Mouse (Mus musculus) lung, embryonic 15.5 days (tissue): ENCODE data around the gene Vmn1r49. TPM values are rescaled to one million over a fixed set of nuclear protein-coding genes. Genes with fewer than 3 reads are reported as not detected.
"Not testable (repeated sequence)": the region's sequence is repeated elsewhere in the genome, so short reads cannot be mapped to it uniquely, and the experiment has no call there.

Source experiments
- ATAC-seq: fragments of 200-750 bp; cut with Nextera tagmentation; 2 replicates; pipeline ENCODE4 v1.8.0; 2017; ENCODE audit warnings: moderate number of reproducible peaks, borderline replicate concordance; ENCODE audit not compliant: low FRiP score, low TSS enrichment; ENCODE audit errors: extremely low read depth
- H3K27ac ChIP-seq: fragments of 300-500 bp; sonication (generic); 2 replicates; pipeline ENCODE4 v1.5.1; 2015; ENCODE audit warnings: moderate library complexity, mild to moderate bottlenecking, inconsistent platforms
- H3K27me3 ChIP-seq: fragments of 300-500 bp; sonication (generic); 2 replicates; pipeline ENCODE4 v1.6.1; 2015; ENCODE audit warnings: inconsistent platforms
- H3K36me3 ChIP-seq: fragments of 300-500 bp; sonication (generic); 2 replicates; pipeline ENCODE4 v1.6.1; 2015; ENCODE audit warnings: inconsistent platforms
- H3K4me1 ChIP-seq: fragments of 300-500 bp; sonication (generic); 2 replicates; pipeline ENCODE4 v1.6.1; 2015; ENCODE audit warnings: inconsistent platforms
- H3K4me2 ChIP-seq: fragments of 300-500 bp; sonication (generic); 2 replicates; pipeline ENCODE4 v1.6.1; 2015; ENCODE audit warnings: inconsistent platforms, mild to moderate bottlenecking, moderate library complexity
- H3K4me3 ChIP-seq: fragments of 300-500 bp; sonication (generic); 2 replicates; pipeline ENCODE4 v1.5.1; 2015; ENCODE audit warnings: mild to moderate bottlenecking, inconsistent platforms
- H3K9ac ChIP-seq: fragments of 300-500 bp; sonication (generic); 2 replicates; pipeline ENCODE4 v1.6.1; 2015; ENCODE audit warnings: inconsistent platforms
- H3K9me3 ChIP-seq: fragments of 300-500 bp; sonication (generic); 2 replicates; pipeline ENCODE4 v1.6.1; 2016; ENCODE audit warnings: inconsistent platforms
- WGBS: fragments of 180-500 bp; shearing (Covaris S2); methylation state at CpG from one replicate; pipeline ENCODE4 v1.1.7; 2015; 5-methylcytosine and 5-hydroxymethylcytosine counted together
- polyA plus RNA-seq: library from polyadenylated mRNA; unstranded; fragments of >200 nt; fragmentation: Nextera tagmentation; extraction: Ambion mirVana; gene quantifications from 2 replicates; pipeline ENCODE4 v1.2.1, GENCODE M21; 2015

Vmn1r49 gene
- not detected in 2 replicates for polyA plus RNA-seq

DNA sequence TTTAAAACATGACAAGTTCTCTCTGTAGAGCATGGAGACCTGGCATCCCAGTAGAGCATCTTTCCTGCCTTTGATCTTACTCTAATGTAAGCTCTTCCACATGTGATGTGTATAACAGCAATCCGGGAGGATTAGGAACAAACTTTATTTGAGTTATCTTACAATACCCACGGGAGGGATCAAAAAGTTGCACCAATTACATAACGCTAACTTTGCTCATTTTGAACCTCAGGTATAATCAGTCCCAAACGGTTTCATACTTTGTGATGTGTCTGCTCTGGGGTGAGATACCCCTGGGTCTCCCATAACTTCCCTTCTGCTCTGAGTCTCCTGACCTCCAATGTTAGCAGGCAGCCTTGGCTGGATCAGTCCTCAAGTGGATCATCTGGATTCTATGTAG lies at the start of gene Vmn1r49:
Gene Vmn1r49, minus strand, starts transcription at position 101 of the 400 bp plus-strand sequence.
- no peak within 1 kb of the TSS for H3K4me3 ChIP-seq
- H3K9me3 ChIP-seq = no peaks in the 10 kb centered on the region
- no peak for ATAC-seq
- H3K36me3 ChIP-seq = no peaks in the 10 kb centered on the region
- H3K9ac ChIP-seq = no peak within 1 kb of the TSS
- H3K4me1 ChIP-seq = no peaks in the 10 kb centered on the region
- no peak within 1 kb of the TSS for H3K4me2 ChIP-seq
- no peak within 1 kb of the TSS for H3K27ac ChIP-seq
- WGBS = 65% methylated on average over 4 of the region's 4 CpGs
- no peaks in the 10 kb centered on the region for H3K27me3 ChIP-seq

DNA sequence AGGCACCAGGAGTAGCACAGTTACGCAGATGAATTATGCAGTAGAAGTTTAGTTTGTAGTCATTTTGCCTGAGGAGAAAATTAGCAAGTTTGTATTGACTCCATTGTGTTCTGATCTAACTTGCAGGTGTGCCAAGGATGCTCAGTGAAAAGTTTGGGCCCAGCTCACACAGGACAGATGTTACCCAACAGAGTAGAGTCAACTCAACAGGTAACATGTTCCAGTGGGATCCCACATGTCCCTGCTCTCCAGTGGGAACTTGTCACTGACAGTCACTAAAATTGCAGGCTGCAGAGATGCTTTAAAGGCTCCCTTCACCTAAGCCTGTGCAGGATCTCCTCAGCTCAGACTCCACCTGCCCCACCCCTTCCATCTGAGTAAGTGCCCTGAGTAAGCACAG lies 44.0 kb upstream of the Vmn1r49 start, which contains the start of gene Vmn1r51:
Gene Vmn1r51, plus strand, starts transcription at position 301 of the 400 bp plus-strand sequence.
- not testable (repeated sequence) for H3K4me2 ChIP-seq, H3K9me3 ChIP-seq, H3K27ac ChIP-seq, H3K4me3 ChIP-seq, H3K4me1 ChIP-seq, H3K36me3 ChIP-seq, H3K27me3 ChIP-seq, ATAC-seq, H3K9ac ChIP-seq
- WGBS = 91% methylated on average over 1 of the region's 1 CpGs

GRCm38 (mm10) chr6:90101130-90101529 lies 22.8 kb upstream of the Vmn1r49 start, which contains the start of gene Vmn1r50:
Gene Vmn1r50 (plus strand): TSS chr6:90101430.
- WGBS = 62% methylated on average over 2 of the region's 2 CpGs
- no peak for ATAC-seq
- H3K27me3 ChIP-seq = no peaks in the 10 kb centered on the region

GRCm38 (mm10) chr6:90100566-90100965 lies 22.3 kb upstream of the Vmn1r49 start:
- Histone ChIP-seq H3K4me2 (no peak overlapping the region), H3K4me1 (no peaks in the 10 kb centered on the region), H3K4me3 (no peak overlapping the region), H3K27me3 (no peaks in the 10 kb centered on the region), H3K9ac (no peak overlapping the region), H3K27ac (no peak overlapping the region), H3K9me3 (no peaks in the 10 kb centered on the region), H3K36me3 (no peaks in the 10 kb centered on the region)
- ATAC-seq = no peak
- 85% methylated on average over 2 of the region's 2 CpGs for WGBS

More at GRCm38 (mm10) chr6:90101130-90101529, 22.8 kb upstream of the Vmn1r49 start, which contains the start of gene Vmn1r50:
- no peaks in the 10 kb centered on the region for H3K36me3 ChIP-seq
- no peak within 1 kb of the TSS for H3K4me2 ChIP-seq
- H3K4me3 ChIP-seq = no peak within 1 kb of the TSS
- no peaks in the 10 kb centered on the region for H3K4me1 ChIP-seq
- H3K9me3 ChIP-seq = no peaks in the 10 kb centered on the region
- no peak within 1 kb of the TSS for H3K27ac ChIP-seq
- no peak within 1 kb of the TSS for H3K9ac ChIP-seq

- WGBS = no CpG with 5 or more reads among the region's 2 CpGs
- H3K4me3 ChIP-seq, H3K4me2 ChIP-seq, H3K27ac ChIP-seq, H3K4me1 ChIP-seq, H3K9me3 ChIP-seq, H3K9ac ChIP-seq, H3K27me3 ChIP-seq, ATAC-seq, H3K36me3 ChIP-seq: not testable (repeated sequence)
These were observed 41.6 kb downstream of the Vmn1r49 start, which contains the start of gene Vmn1r48 for GRCm38 (mm10) chr6:90036741-90037140. Gene Vmn1r48 (minus strand): TSS chr6:90036841.

Other genes starting within 250 kb of the Vmn1r49 start
- gene Vmn1r42, start 202.1 kb downstream of the Vmn1r49 start, polyA plus RNA-seq = not detected in 2 replicates
- 0.01 TPM in 1 of 2 replicates, not detected in the other for gene Vmn1r43, start 202.1 kb downstream of the Vmn1r49 start, polyA plus RNA-seq
- not detected in 2 replicates for gene Vmn1r44, start 194.8 kb downstream of the Vmn1r49 start, polyA plus RNA-seq
- not detected in 2 replicates for gene Vmn1r45, start 137.9 kb downstream of the Vmn1r49 start, polyA plus RNA-seq
- not detected in 2 replicates for gene Vmn1r46, start 109.2 kb downstream of the Vmn1r49 start, polyA plus RNA-seq
- not detected in 2 replicates for gene Vmn1r47, start 62.4 kb downstream of the Vmn1r49 start, polyA plus RNA-seq
- gene Vmn1r48, start 41.7 kb downstream of the Vmn1r49 start, polyA plus RNA-seq = not detected in 2 replicates
- not detected in 2 replicates for gene Vmn1r50, start 22.9 kb upstream of the Vmn1r49 start, polyA plus RNA-seq
- gene Vmn1r51, start 44.1 kb upstream of the Vmn1r49 start, polyA plus RNA-seq = not detected in 2 replicates
- gene Vmn1r52, start 96.3 kb upstream of the Vmn1r49 start, polyA plus RNA-seq = not detected in 2 replicates
- gene V1ra8, start 124.3 kb upstream of the Vmn1r49 start, polyA plus RNA-seq = not detected in 2 replicates
- gene Vmn1r53, start 145.9 kb upstream of the Vmn1r49 start, polyA plus RNA-seq = 0.14 TPM in 1 of 2 replicates, not detected in the other
- gene Vmn1r54, start 167.8 kb upstream of the Vmn1r49 start, polyA plus RNA-seq = not detected in 2 replicates
- gene BC048671, start 222.7 kb upstream of the Vmn1r49 start, polyA plus RNA-seq = not detected in 2 replicates
- gene Chst13, start 246.7 kb upstream of the Vmn1r49 start, polyA plus RNA-seq = 0.11 TPM in 1 of 2 replicates, not detected in the other